Mouse (Mus musculus) cerebellum, adult 18-20 months (tissue): ENCODE measurements around the gene D6Wsu163e.

ENCODE experiments used
- DNase-seq, 2 experiments: peaks; one replicate each; pipeline ENCODE4 v3.0.0; 2021

Gene D6Wsu163e

DNA sequence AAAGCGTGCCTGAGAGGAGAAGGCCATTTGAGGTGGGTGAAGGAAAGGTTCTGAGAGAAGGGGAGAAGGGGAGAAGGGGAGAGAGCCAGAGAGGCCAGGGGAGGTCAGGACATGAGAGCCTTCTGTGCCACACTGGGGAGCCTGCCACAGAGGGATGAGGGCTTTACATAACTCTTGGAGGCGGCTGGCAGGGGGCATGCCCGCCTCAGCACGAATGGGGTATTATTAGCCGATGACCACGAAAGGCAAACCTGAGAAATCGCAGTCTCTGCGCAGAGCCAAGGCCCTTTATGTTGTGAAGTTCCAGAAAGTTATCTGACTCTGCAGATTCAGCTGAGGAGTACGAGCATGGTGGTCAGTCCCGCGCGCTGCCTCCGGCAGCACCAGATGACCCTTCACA lies 70.3 kb downstream of the D6Wsu163e start:
- no peak for DNase-seq

GRCm38 (mm10) chr6:127011947-127012535 lies 72.3 kb downstream of the D6Wsu163e start:
- DNase-seq, result no peak

DNA sequence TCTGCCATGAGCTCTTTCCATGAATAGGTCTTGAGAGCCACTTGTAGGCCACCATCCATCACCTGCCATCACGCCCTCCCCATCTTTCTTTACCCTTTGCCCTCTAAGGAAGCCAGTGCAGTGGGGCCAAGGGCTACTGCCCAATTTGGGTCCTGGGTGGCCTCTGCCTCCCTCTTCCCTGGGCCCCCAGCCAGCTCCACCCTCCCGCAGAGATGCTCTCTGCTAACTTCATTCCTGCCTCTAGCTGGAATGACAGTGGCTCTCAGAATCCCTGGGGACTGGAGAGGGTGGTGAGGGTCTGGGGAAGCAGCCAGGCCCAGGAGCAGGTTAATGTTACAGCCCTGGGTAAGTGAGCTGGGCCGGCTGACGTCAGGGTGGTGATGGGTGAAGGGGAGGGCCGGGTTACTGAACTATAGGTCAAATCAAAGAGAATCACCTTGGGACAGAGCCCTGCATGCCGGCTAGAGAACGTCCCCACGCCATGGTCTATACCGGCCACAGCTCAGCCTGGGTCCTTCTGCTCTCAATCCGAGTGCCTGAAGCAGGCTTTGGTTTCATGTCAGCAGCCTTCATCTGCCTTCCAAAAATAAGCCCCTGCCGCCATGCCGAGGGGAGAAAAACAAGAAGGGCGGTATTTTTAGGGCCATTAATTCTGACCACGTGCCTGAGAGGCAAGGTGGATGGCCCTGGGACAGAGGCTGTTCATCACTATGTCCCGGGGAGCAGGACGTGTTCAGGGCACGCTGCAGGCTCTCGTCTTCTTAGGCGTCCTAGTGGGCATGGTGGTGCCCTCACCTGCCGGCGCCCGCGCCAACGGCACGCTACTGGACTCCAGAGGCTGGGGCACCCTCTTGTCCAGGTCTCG lies 75.4 kb downstream of the D6Wsu163e start, which contains the start of gene Fgf6:
Gene Fgf6, plus strand, starts transcription at position 681 of the 865 bp plus-strand sequence.
- no peak for DNase-seq

DNA sequence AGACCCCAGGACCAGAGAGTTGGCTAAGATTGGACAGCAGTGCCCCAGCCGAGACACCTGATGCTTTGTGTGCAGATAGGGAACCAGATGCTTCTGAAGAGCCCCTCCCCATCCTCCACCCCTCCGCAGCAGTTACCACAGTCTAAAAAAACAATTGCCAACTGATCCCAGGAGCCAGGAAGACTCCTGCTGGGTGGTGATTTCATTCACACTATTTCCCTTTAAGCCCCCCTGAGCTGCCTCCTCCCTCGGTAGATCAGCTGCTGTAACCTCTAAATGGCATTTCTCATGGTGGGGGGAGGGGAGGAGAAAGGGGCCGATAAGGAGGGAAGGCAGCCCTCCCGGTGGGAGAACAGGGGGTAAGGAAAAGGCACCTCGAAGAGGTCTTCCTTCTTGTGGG lies 79.5 kb downstream of the D6Wsu163e start:
- no peak for DNase-seq

- DNase-seq, result no peak
Observed at GRCm38 (mm10) chr6:127020431-127020830, 80.7 kb downstream of the D6Wsu163e start.

GRCm38 (mm10) chr6:127024836-127025235 lies 85.1 kb downstream of the D6Wsu163e start:
- DNase-seq, result no peak
